Mouse (Mus musculus): ENCODE measurements around the gene Znhit2.

The Znhit2 gene

GRCm38 (mm10) chr19:6076564-6077393 is 15.8 kb downstream of the Znhit2 start, which contains the start of gene Vps51:
Vps51 (minus strand) TSS chr19:6077231.
- DNase-seq, result peak; percentile 78

GRCm38 (mm10) chr19:6079983-6080480 is 19.0 kb downstream of the Znhit2 start, which contains the start of gene Tmem262:
Tmem262 (plus strand) TSS chr19:6080033.
- DNase-seq, result no peak

DNA sequence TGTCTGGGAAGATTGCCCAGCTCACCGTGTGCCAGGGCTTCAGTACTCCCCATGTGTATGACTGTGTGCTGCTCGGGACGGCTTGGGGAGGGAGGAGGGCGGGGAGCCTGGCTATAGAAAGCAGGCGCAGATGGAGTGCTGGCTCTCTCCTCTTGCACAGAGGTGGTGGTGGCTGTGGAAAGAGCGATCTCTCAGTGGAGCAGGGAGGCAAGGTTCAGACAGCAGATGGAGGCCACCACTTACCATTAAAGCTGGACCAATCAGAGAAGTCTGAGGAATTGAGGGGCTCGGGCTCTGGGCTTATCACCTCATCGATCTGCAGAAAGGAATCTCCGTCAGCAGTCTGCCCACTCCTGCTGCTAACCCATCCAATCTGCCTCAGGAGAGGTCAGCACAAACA is 21.2 kb downstream of the Znhit2 start, which contains the start of gene Gm28374:
Gene Gm28374 (minus strand): TSS at position 101 of the 400 bp plus-strand sequence.
- no peak for DNase-seq

DNA sequence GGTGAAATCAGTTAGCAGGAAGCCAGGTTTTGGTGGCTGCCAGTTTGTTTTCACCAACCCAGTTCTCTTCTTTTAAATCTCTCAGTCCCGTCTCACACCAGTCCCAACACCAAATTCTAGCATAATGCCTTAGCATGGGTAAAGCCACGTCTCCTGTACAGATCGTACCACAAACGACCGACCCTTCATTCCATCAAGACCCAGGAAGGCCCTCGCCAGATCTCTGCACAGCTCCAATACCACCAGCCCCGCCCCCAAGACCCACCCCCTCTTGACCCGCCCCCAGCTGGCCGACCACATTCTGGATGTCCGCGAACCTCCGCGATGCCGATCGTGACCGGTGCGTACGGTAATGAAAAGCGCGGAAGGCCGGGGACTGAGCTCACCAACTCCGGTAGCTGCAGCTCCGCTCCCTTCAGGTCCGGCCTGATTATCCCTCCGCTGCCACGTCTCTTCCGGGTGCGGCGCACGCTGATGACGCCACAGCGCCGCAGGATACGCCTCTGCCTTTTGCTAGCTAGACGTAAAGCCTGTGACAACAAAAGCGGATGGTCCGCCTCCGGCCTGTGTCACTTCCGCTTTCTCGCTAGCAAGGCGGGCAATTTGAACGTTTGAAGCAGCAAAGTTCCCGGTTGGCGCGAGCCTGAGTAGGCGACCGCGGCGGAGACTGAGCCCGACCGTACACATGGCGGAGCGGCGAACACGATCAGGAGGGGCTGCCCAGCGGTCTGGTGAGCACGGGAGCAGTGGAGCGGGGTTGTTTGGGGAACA is 23.7 kb downstream of the Znhit2 start, which contains the start of the genes Zfpl1 and Cdca5:
Gene Zfpl1 (minus strand): TSS at position 479 of the 771 bp plus-strand sequence.
Gene Cdca5 (plus strand): TSS at position 506 of the 771 bp plus-strand sequence.
- peak; percentile 97 for DNase-seq

GRCm38 (mm10) chr19:6085417-6085879 is 24.5 kb downstream of the Znhit2 start:
- DNase-seq, result no peak

- DNase-seq, result no peak
Observed at GRCm38 (mm10) chr19:6088841-6089240, 27.8 kb downstream of the Znhit2 start.

- DNase-seq, result no peak
Observed at GRCm38 (mm10) chr19:6094119-6094518, 33.1 kb downstream of the Znhit2 start, which contains the start of gene AC131692.1. AC131692.1 (plus strand) TSS chr19:6094419.

- no peak for DNase-seq
Observed at GRCm38 (mm10) chr19:6097847-6098246, 36.9 kb downstream of the Znhit2 start.

DNA sequence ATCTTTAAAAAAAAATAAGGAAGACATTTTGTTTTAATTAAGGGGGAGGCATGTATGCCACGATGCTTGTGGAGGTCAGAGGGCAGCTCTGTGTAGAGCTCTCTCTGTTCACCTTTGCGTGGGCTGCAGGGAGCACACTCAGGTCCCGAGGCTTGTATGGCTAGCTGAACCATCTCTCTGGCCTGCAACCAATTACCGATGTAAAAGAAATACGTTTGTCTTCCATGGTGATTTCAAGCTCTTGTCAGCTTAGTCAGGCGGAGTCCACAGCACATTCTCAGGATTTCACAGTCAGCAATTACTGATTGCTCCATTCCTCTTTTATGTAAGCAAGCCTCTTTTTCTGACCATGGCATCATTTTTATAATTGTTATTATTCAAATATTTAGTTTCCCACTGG is 40.2 kb downstream of the Znhit2 start:
- DNase-seq, result no peak

GRCm38 (mm10) chr19:6102169-6102853 is 41.3 kb downstream of the Znhit2 start:
- no peak for DNase-seq

DNA sequence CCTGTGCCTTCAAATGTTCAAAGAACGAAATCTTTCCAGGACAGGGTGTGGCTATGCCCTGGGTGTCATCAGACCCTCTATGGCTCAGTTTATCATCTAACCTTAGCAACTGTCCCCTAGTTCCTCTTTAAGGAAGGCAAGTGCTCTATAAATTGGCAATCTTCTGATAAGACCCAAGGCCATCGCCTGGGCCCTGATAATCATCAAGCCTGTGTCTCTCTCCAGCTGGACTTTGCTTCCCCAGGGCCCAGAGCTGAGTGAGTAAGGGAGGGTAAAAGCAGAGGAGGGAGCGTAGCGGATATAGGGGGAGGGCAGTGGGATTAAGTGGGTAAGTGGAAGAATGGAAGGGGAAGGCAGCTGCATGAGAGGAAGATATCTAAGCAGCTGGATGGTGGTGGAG is 43.5 kb downstream of the Znhit2 start:
- no peak for DNase-seq

- no peak for DNase-seq
Observed at GRCm38 (mm10) chr19:6105586-6105985, 44.6 kb downstream of the Znhit2 start, which contains the start of gene Naaladl1. Naaladl1 (plus strand) TSS chr19:6105782.
